Mouse (Mus musculus): ENCODE measurements around the gene Ube3b. TPM values are rescaled to one million over a fixed set of nuclear protein-coding genes. Genes with fewer than 3 reads are reported as not detected.
A peak's percentile ranks its signal among the peaks of the same experiment; 100 is the strongest.

Ube3b gene
- polyA plus RNA-seq, 1 experiment from 2014 or later: 59.3 TPM

DNA sequence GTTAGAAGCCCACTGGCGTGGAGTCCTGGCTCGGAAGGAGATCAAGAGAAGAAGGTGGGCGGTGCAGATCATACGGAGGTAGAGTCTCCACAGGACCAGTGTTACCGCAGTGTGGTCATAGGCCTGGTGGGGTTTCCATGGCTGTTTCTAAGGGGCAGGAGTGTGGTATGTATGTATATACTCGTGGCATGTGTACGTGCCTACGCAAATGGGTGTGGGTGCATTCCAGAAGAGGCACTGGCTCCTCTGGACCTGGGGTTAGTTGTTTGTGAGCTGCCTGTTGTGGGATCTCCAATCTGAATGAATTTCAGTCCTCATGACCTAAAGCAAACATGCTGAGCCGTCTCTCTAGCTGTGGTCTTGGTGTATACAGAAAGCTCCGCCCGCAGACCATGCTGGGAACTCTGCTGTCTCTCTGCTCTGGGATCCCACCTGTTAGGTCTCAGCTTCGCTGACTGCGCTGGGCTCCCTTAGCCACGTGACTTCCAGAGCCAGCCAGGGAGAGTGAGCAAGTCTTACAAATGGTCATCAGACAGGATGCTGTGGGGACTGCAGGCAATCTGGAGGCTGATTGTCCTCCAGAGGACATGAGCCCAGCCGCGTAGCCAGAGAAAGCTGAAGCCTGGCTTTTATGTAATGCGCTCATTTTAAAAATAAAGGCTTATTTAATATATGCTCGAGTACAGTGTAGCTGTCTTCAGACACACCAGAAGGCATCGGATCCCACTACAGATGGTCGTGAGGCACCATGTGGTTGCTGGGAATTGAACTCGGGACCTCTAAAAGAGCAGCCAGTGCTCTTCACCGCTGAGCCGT, 23.3 kb upstream of the Ube3b start:
- DNase-seq: peak; percentile 72
- peaks cover 27% of the 10 kb centered on the region for H3K36me3 ChIP-seq (ENCODE audit: insufficient read depth)

GRCm38 (mm10) chr5:114358833-114359232, 21.6 kb upstream of the Ube3b start:
- no peak for ATAC-seq (ENCODE audit: insufficient read depth)
- no peak overlapping the region for H3K9ac ChIP-seq
- H3K4me2 ChIP-seq: no peak overlapping the region
- H3K9me3 ChIP-seq (ENCODE audit: low read depth, low read length): no peaks in the 10 kb centered on the region
- no peak for TF ChIP-seq CTCF (IDR thresholded peaks at IDR 0.05; ENCODE audit: low read depth)
- peaks cover 6% of the 10 kb centered on the region; the same call in 1 of the 2 replicates for H3K4me1 ChIP-seq (ENCODE audit: insufficient read depth)
- no peak overlapping the region for H3K4me3 ChIP-seq (ENCODE audit: low read depth, low read length)
- DNase-seq: no peak
- H3K36me3 ChIP-seq (ENCODE audit: insufficient read depth): peaks cover 44% of the 10 kb centered on the region
- H3K27me3 ChIP-seq (ENCODE audit: insufficient read depth, low read length): no peaks in the 10 kb centered on the region
- no peak overlapping the region for H3K27ac ChIP-seq (ENCODE audit: low read depth)
- 77% methylated on average over 10 of the region's 10 CpGs for WGBS

More for the DNA sequence above, 23.3 kb upstream of the Ube3b start:
- WGBS: 34% methylated on average over 23 of the region's 23 CpGs
- Histone ChIP-seq H3K9ac (peak overlapping the region; percentile 25; the same call in 1 of the 2 replicates), H3K4me3 (ENCODE audit: low read depth, low read length) (peak overlapping the region; percentile 10; the same call in 1 of the 2 replicates), H3K27ac (ENCODE audit: low read depth) (peak overlapping the region; percentile 88), H3K27me3 (ENCODE audit: insufficient read depth, low read length) (no peaks in the 10 kb centered on the region), H3K9me3 (ENCODE audit: low read depth, low read length) (no peaks in the 10 kb centered on the region), H3K4me1 (ENCODE audit: insufficient read depth) (peaks cover 6% of the 10 kb centered on the region; the same call in 1 of the 2 replicates), H3K4me2 (peak overlapping the region; percentile 51)
- TF ChIP-seq CTCF (IDR thresholded peaks at IDR 0.05; ENCODE audit: low read depth): no peak
- ATAC-seq (ENCODE audit: insufficient read depth): peak; percentile 77

- Histone ChIP-seq H3K36me3 (ENCODE audit: insufficient read depth) (peaks cover 52% of the 10 kb centered on the region), H3K4me2 (no peak overlapping the region), H3K9ac (no peak overlapping the region), H3K4me1 (ENCODE audit: insufficient read depth) (peaks cover 6% of the 10 kb centered on the region; the same call in 1 of the 2 replicates), H3K27me3 (ENCODE audit: insufficient read depth, low read length) (no peaks in the 10 kb centered on the region), H3K9me3 (ENCODE audit: low read depth, low read length) (no peaks in the 10 kb centered on the region), H3K27ac (ENCODE audit: low read depth) (no peak overlapping the region), H3K4me3 (ENCODE audit: low read depth, low read length) (no peak overlapping the region)
- no peak for TF ChIP-seq CTCF (IDR thresholded peaks at IDR 0.05; ENCODE audit: low read depth)
- ATAC-seq (ENCODE audit: insufficient read depth) (no peak), DNase-seq (no peak)
- 58% methylated on average over 8 of the region's 8 CpGs for WGBS
Measured at GRCm38 (mm10) chr5:114359586-114359985, 20.8 kb upstream of the Ube3b start.

- H3K36me3 ChIP-seq (ENCODE audit: insufficient read depth): peaks cover 65% of the 10 kb centered on the region
- no peaks in the 10 kb centered on the region for H3K27me3 ChIP-seq (ENCODE audit: insufficient read depth, low read length)
- ATAC-seq (ENCODE audit: insufficient read depth): no peak
- no peak for DNase-seq
- no peak overlapping the region for H3K9ac ChIP-seq
- no peak overlapping the region for H3K4me2 ChIP-seq
- TF ChIP-seq CTCF (IDR thresholded peaks at IDR 0.05; ENCODE audit: low read depth): no peak
- H3K4me3 ChIP-seq (ENCODE audit: low read depth, low read length): no peak overlapping the region
- H3K27ac ChIP-seq (ENCODE audit: low read depth): no peak overlapping the region
- H3K9me3 ChIP-seq (ENCODE audit: low read depth, low read length): no peaks in the 10 kb centered on the region
- 81% methylated on average over 15 of the region's 15 CpGs for whole genome bisulfite sequencing
- H3K4me1 ChIP-seq (ENCODE audit: insufficient read depth): peaks cover 6% of the 10 kb centered on the region; the same call in 1 of the 2 replicates
Measured at GRCm38 (mm10) chr5:114360968-114361367, 19.4 kb upstream of the Ube3b start.

DNA sequence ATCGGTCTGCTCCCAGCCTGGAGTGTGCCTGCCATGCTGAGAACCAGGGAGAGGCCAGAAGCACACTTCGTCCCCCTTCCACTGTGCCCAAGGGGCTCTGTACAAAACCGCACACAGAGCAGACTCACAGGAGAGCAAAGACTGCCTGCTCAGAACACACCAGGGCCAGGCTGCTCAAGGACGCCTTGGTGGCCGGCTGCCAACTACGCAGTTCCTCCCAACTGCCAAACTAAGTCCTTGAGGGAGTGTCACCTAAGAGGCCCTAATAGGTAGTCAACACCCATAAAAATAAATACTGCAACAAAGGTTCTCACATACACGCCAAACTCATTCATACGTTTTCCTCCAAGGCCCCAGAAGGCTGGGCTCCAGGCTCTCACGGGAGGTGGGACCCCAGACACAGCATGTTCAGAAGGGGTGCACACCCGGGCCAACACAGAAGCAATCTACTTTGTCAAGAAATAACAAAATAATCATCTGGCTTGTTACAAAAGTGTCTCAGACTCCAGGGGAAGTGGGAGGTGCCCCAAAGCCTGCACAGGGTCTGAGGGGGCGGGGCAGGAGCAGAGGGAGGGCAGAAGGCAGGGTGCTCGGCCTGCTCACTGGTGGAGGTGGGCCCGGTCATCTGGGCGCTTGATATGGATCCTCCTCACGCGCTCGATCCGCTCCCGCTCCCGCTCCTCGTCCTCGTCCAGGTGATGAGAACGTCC, 15.2 kb upstream of the Ube3b start:
- peaks cover 97% of the 10 kb centered on the region for H3K36me3 ChIP-seq (ENCODE audit: insufficient read depth)
- no peak overlapping the region for H3K4me3 ChIP-seq (ENCODE audit: low read depth, low read length)
- no peak for TF ChIP-seq CTCF (IDR thresholded peaks at IDR 0.05; ENCODE audit: low read depth)
- no peaks in the 10 kb centered on the region for H3K9me3 ChIP-seq (ENCODE audit: low read depth, low read length)
- peak; percentile 64 for ATAC-seq (ENCODE audit: insufficient read depth)
- no peak overlapping the region for H3K9ac ChIP-seq
- H3K27ac ChIP-seq (ENCODE audit: low read depth): peak overlapping the region; percentile 76
- 70% methylated on average over 23 of the region's 23 CpGs for WGBS
- H3K4me1 ChIP-seq (ENCODE audit: insufficient read depth): peaks cover 10% of the 10 kb centered on the region
- H3K27me3 ChIP-seq (ENCODE audit: insufficient read depth, low read length): no peaks in the 10 kb centered on the region
- DNase-seq: peak; percentile 76
- no peak overlapping the region for H3K4me2 ChIP-seq

- Histone ChIP-seq H3K27me3 (ENCODE audit: insufficient read depth, low read length) (no peaks in the 10 kb centered on the region), H3K4me1 (ENCODE audit: insufficient read depth) (peaks cover 35% of the 10 kb centered on the region), H3K36me3 (ENCODE audit: insufficient read depth) (peaks cover 96% of the 10 kb centered on the region), H3K9ac (no peak overlapping the region), H3K4me2 (no peak overlapping the region), H3K4me3 (ENCODE audit: low read depth, low read length) (no peak overlapping the region), H3K9me3 (ENCODE audit: low read depth, low read length) (no peaks in the 10 kb centered on the region), H3K27ac (ENCODE audit: low read depth) (no peak overlapping the region)
- DNase-seq (no peak), ATAC-seq (ENCODE audit: insufficient read depth) (no peak)
- 81% methylated on average over 14 of the region's 14 CpGs for WGBS
- no peak for TF ChIP-seq CTCF (IDR thresholded peaks at IDR 0.05; ENCODE audit: low read depth)
Measured at GRCm38 (mm10) chr5:114368121-114368520, 12.3 kb upstream of the Ube3b start.

Measured in lung, embryonic 14.5 days (tissue).